In the genomic region with DNA sequence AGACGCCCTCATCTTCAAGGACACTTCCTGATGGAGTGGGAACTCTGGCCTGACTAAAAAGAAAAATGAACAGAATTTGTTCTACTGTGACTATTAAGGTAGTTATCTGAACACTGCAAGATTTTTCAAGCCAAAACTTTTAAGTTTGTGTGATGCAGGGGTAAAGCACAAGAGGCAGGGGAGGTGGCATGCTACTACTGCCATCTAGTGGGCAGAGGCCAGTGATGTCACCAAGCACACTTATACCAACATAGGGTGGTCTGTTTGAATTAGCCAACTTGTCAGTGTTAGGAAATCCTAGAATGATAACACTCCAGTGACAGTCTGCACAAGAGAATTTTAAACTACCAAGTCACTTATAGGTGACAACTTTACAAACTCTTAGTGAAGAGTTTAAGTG, we compare ENCODE assay signal across 9 mouse cellular contexts. TPM values are rescaled to one million over a fixed set of nuclear protein-coding genes. Genes with fewer than 3 reads are reported as not detected.
DNase-seq lines count a peak whose midpoint lies in the region; ATAC-seq and TF ChIP-seq lines count a peak whose summit lies in the region.
"Had no signal": no experiment of that assay in that cellular context is flagged by ENCODE, and none has a peak within 500 bp of the region (broad histone marks: within the 10 kb centered on the region; RNA-seq: fewer than 3 reads in every experiment).

No protein-coding gene starts in this region.

- H3K4me3 ChIP-seq in MEL (ENCODE audit: control insufficient read depth in 1 of 2, insufficient read depth in 1 of 2, low read depth in 2 of 2, low read length in 2 of 2) = no peak overlapping the region
- H3K4me3 ChIP-seq in liver, embryonic 11.5 days (ENCODE audit: low read depth, low read length) = no peak overlapping the region
- no peak overlapping the region for H3K4me3 ChIP-seq in neural tube, embryonic 13.5 days
- H3K4me3 ChIP-seq: heart, embryonic 13.5 days had no signal

- H3K9ac ChIP-seq in MEL (ENCODE audit: control insufficient read depth, low read depth, low read length, poor library complexity, severe bottlenecking) = no peak overlapping the region
- H3K9ac ChIP-seq in liver, embryonic 11.5 days (ENCODE audit: low read depth, low read length) = no peak overlapping the region
- no peak overlapping the region for H3K9ac ChIP-seq in neural tube, embryonic 13.5 days
- H3K9ac ChIP-seq: heart, embryonic 13.5 days had no signal

- H3K36me3 ChIP-seq in MEL (ENCODE audit: control insufficient read depth in 1 of 2, insufficient read depth in 2 of 2, low read length in 2 of 2) = peaks cover 13 to 24% of the 10 kb centered on the region in 2 experiments
- H3K36me3 ChIP-seq in liver, embryonic 11.5 days (ENCODE audit: control insufficient read depth, insufficient read depth, low read length) = peaks cover 35% of the 10 kb centered on the region
- peaks cover 64% of the 10 kb centered on the region for H3K36me3 ChIP-seq in neural tube, embryonic 13.5 days

- peak; percentile 91 for ATAC-seq in granulocyte monocyte progenitor cell, adult 5-6 weeks (replicated peaks; ENCODE audit: poor library complexity, severe bottlenecking)
- ATAC-seq in liver, embryonic 11.5 days (replicated peaks; ENCODE audit: low FRiP score) = peak; percentile 61; the same call in 1 of the 2 replicates
- peak; percentile 53; the same call in 1 of the 2 replicates for ATAC-seq in neural tube, embryonic 13.5 days (ENCODE audit: low read depth)

- H3K79me2 ChIP-seq in MEL (ENCODE audit: control insufficient read depth, insufficient read depth, low read length, poor library complexity) = peaks cover 27% of the 10 kb centered on the region

- H3K27ac ChIP-seq in MEL (ENCODE audit: control insufficient read depth, low read depth, low read length) = no peak overlapping the region
- H3K27ac ChIP-seq in liver, embryonic 11.5 days (ENCODE audit: low read depth, low read length) = no peak overlapping the region
- H3K27ac ChIP-seq in neural tube, embryonic 13.5 days (replicated peaks) = no peak overlapping the region
- H3K27ac ChIP-seq: heart, embryonic 13.5 days had no signal

- TF ChIP-seq EP300 in MEL (IDR thresholded peaks at IDR 0.05; ENCODE audit: low read depth in 1 of 2, low read length in 2 of 2) = no peak

- H3K4me1 ChIP-seq in MEL (ENCODE audit: control insufficient read depth in 1 of 2, insufficient read depth in 2 of 2, low read length in 2 of 2) = peaks cover 0 to 6% of the 10 kb centered on the region in 2 experiments; a peak in 3 of 4 replicates
- peaks cover 6% of the 10 kb centered on the region; the same call in 1 of the 2 replicates for H3K4me1 ChIP-seq in liver, embryonic 11.5 days (replicated peaks; ENCODE audit: control insufficient read depth, insufficient read depth, low read length)
- H3K4me1 ChIP-seq in neural tube, embryonic 13.5 days (replicated peaks) = peaks cover 15% of the 10 kb centered on the region

- 97% methylated on average over 1 of the region's 1 CpGs for WGBS in liver, embryonic 11.5 days
- 100% methylated on average over 1 of the region's 1 CpGs for WGBS in neural tube, embryonic 13.5 days

- no peaks in the 10 kb centered on the region for H3K9me3 ChIP-seq in MEL (replicated peaks; ENCODE audit: insufficient read depth, low read length)
- H3K9me3 ChIP-seq in liver, embryonic 11.5 days (ENCODE audit: control insufficient read depth, low read length) = no peaks in the 10 kb centered on the region
- H3K9me3 ChIP-seq in neural tube, embryonic 13.5 days = no peaks in the 10 kb centered on the region
- H3K9me3 ChIP-seq: heart, embryonic 13.5 days had no signal

- peak; percentile 37 to 48 for DNase-seq in layer of hippocampus, postnatal 10 days (ENCODE audit: low spot score in 2 of 2)
- DNase-seq in layer of hippocampus, adult 9-10 months (ENCODE audit: low spot score) = no peak
- peak; percentile 80 for DNase-seq in MEL (ENCODE audit: low read depth, low spot score)
- peak; percentile 70 for DNase-seq in brain, adult 2 months (ENCODE audit: low read depth, low spot score)
- DNase-seq in liver, embryonic 11.5 days (ENCODE audit: low spot score) = no peak
- DNase-seq in urinary bladder, adult 2 months (ENCODE audit: low spot score) = no peak

- H3K27me3 ChIP-seq in MEL (ENCODE audit: control insufficient read depth in 1 of 2, insufficient read depth in 2 of 2, low read length in 2 of 2) = no peaks in the 10 kb centered on the region
- no peaks in the 10 kb centered on the region for H3K27me3 ChIP-seq in liver, embryonic 11.5 days (replicated peaks; ENCODE audit: control insufficient read depth, insufficient read depth, low read length)
- no peaks in the 10 kb centered on the region for H3K27me3 ChIP-seq in neural tube, embryonic 13.5 days
- H3K27me3 ChIP-seq: heart, embryonic 13.5 days had no signal

- peak; percentile 76 to 93 (median 77) for TF ChIP-seq CTCF in MEL (IDR thresholded peaks at IDR 0.05 in 2 of 3, conservative IDR thresholded peaks at IDR 0.05 in 1 of 3; ENCODE audit: control insufficient read depth in 1 of 3, insufficient read depth in 1 of 3, low read depth in 2 of 3, low read length in 3 of 3, poor library complexity in 1 of 3, severe bottlenecking in 1 of 3)

- peak; percentile 52 for TF ChIP-seq RAD21 in MEL (IDR thresholded peaks at IDR 0.05; ENCODE audit: low read depth, low read length)

- TF ChIP-seq POLR2A in MEL (IDR thresholded peaks at IDR 0.05; ENCODE audit: control insufficient read depth in 1 of 2, insufficient read depth in 1 of 2, low read depth in 1 of 2, low read length in 2 of 2, poor library complexity in 1 of 2) = no peak; a peak in 1 of 4 replicates

- no peak overlapping the region for H3K4me2 ChIP-seq in liver, embryonic 11.5 days
- H3K4me2 ChIP-seq in neural tube, embryonic 13.5 days = no peak overlapping the region
- H3K4me2 ChIP-seq: heart, embryonic 13.5 days had no signal

TF ChIP-seq in MEL, 35 proteins besides CTCF, POLR2A, EP300 and RAD21 (continues in another document):
- TF ChIP-seq TCF12 (IDR thresholded peaks at IDR 0.05; ENCODE audit: low read depth, low read length) (no peak), GATA1 (IDR thresholded peaks at IDR 0.05; ENCODE audit: low read depth, low read length) (no peak)

RNA-seq across cellular contexts. Expression of gene Snu13, which starts 6.7 kb away (rescaled TPM):
- 100 to 1,000 TPM in 1 of 2 experiments, 10 to 100 TPM in 1; 97.5 to 108 TPM for total RNA-seq in layer of hippocampus, postnatal 10 days (2021)
- total RNA-seq in MEL (2012; rRNA removed) = 262 and 297 TPM in 2 replicates
- 100 to 1,000 TPM; 196 to 375 TPM for polyA plus RNA-seq in MEL (2012; ENCODE audit: insufficient read depth in 1 of 2, insufficient read length in 2 of 2, low read depth in 1 of 2, low replicate concordance in 2 of 2, missing spikeins in 1 of 2)
- 254 and 268 TPM in 2 replicates for total RNA-seq in granulocyte monocyte progenitor cell, adult 5-6 weeks (2014; fragmentation: Nextera tagmentation)
- 183 and 209 TPM in 2 replicates for total RNA-seq in granulocyte monocyte progenitor cell, adult 5-6 weeks (2017)
- 393 and 418 TPM in 2 replicates for polyA plus RNA-seq in liver, embryonic 11.5 days (2014; fragmentation: Nextera tagmentation; extraction: Ambion mirVana)
- polyA plus RNA-seq in neural tube, embryonic 13.5 days (2015; fragmentation: Nextera tagmentation; extraction: Ambion mirVana) = 230 and 245 TPM in 2 replicates
- polyA plus RNA-seq in urinary bladder, adult 2 months (2012; rRNA removed) = 77.9 and 79.0 TPM in 2 replicates

RNA-seq across cellular contexts. Expression of gene Desi1, which starts 7.0 kb away (rescaled TPM):
- 10 to 100 TPM; 86.3 to 99.3 TPM for total RNA-seq in layer of hippocampus, postnatal 10 days (2021)
- total RNA-seq in MEL (2012; rRNA removed) = 22.6 and 26.3 TPM in 2 replicates
- 100 to 1,000 TPM in 1 of 2 experiments, not detected in 1; 116 TPM for polyA plus RNA-seq in MEL (2012; ENCODE audit: insufficient read depth in 1 of 2, insufficient read length in 2 of 2, low read depth in 1 of 2, low replicate concordance in 2 of 2, missing spikeins in 1 of 2)
- total RNA-seq in granulocyte monocyte progenitor cell, adult 5-6 weeks (2014; fragmentation: Nextera tagmentation) = 26.3 and 34.9 TPM in 2 replicates
- total RNA-seq in granulocyte monocyte progenitor cell, adult 5-6 weeks (2017) = 6.0 and 8.3 TPM in 2 replicates
- polyA plus RNA-seq in liver, embryonic 11.5 days (2014; fragmentation: Nextera tagmentation; extraction: Ambion mirVana) = 27.4 and 30.3 TPM in 2 replicates
- polyA plus RNA-seq in neural tube, embryonic 13.5 days (2015; fragmentation: Nextera tagmentation; extraction: Ambion mirVana) = 43.4 and 46.2 TPM in 2 replicates
- polyA plus RNA-seq in urinary bladder, adult 2 months (2012; rRNA removed) = 19.5 and 21.7 TPM in 2 replicates

RNA-seq across cellular contexts. Expression of gene 4930407I10Rik, which starts 18.3 kb away (rescaled TPM):
- total RNA-seq in layer of hippocampus, postnatal 10 days (2021) = not detected
- total RNA-seq in MEL (2012; rRNA removed) = not detected in 2 replicates
- polyA plus RNA-seq in MEL (2012; ENCODE audit: insufficient read depth in 1 of 2, insufficient read length in 2 of 2, low read depth in 1 of 2, low replicate concordance in 2 of 2, missing spikeins in 1 of 2) = not detected
- total RNA-seq in granulocyte monocyte progenitor cell, adult 5-6 weeks (2014; fragmentation: Nextera tagmentation) = not detected in 2 replicates
- not detected in 2 replicates for total RNA-seq in granulocyte monocyte progenitor cell, adult 5-6 weeks (2017)
- not detected in 2 replicates for polyA plus RNA-seq in liver, embryonic 11.5 days (2014; fragmentation: Nextera tagmentation; extraction: Ambion mirVana)
- not detected in 2 replicates for polyA plus RNA-seq in neural tube, embryonic 13.5 days (2015; fragmentation: Nextera tagmentation; extraction: Ambion mirVana)
- not detected in 2 replicates for polyA plus RNA-seq in urinary bladder, adult 2 months (2012; rRNA removed)
- polyA plus RNA-seq: heart, embryonic 13.5 days had no signal

RNA-seq across cellular contexts. Expression of gene Mei1, which starts 29.1 kb away (rescaled TPM):
- under 1 TPM; 0.18 to 0.27 TPM for total RNA-seq in layer of hippocampus, postnatal 10 days (2021)
- total RNA-seq in MEL (2012; rRNA removed) = not detected in 2 replicates
- not detected for polyA plus RNA-seq in MEL (2012; ENCODE audit: insufficient read depth in 1 of 2, insufficient read length in 2 of 2, low read depth in 1 of 2, low replicate concordance in 2 of 2, missing spikeins in 1 of 2)
- not detected in 2 replicates for total RNA-seq in granulocyte monocyte progenitor cell, adult 5-6 weeks (2014; fragmentation: Nextera tagmentation)
- not detected in 2 replicates for total RNA-seq in granulocyte monocyte progenitor cell, adult 5-6 weeks (2017)
- polyA plus RNA-seq in liver, embryonic 11.5 days (2014; fragmentation: Nextera tagmentation; extraction: Ambion mirVana) = not detected in 2 replicates
- 0.04 TPM in 1 of 2 replicates, not detected in the other for polyA plus RNA-seq in neural tube, embryonic 13.5 days (2015; fragmentation: Nextera tagmentation; extraction: Ambion mirVana)
- 0.78 and 0.99 TPM in 2 replicates for polyA plus RNA-seq in urinary bladder, adult 2 months (2012; rRNA removed)
- polyA plus RNA-seq: heart, embryonic 13.5 days had no signal

RNA-seq across cellular contexts. Expression of gene Xrcc6, which starts 53.0 kb away (rescaled TPM):
- 10 to 100 TPM; 25.5 to 36.2 TPM for total RNA-seq in layer of hippocampus, postnatal 10 days (2021)
- 90.3 and 108 TPM in 2 replicates for total RNA-seq in MEL (2012; rRNA removed)
- polyA plus RNA-seq in MEL (2012; ENCODE audit: insufficient read depth in 1 of 2, insufficient read length in 2 of 2, low read depth in 1 of 2, low replicate concordance in 2 of 2, missing spikeins in 1 of 2) = 100 to 1,000 TPM in 1 of 2 experiments, not detected in 1; 108 TPM
- total RNA-seq in granulocyte monocyte progenitor cell, adult 5-6 weeks (2014; fragmentation: Nextera tagmentation) = 104 and 120 TPM in 2 replicates
- total RNA-seq in granulocyte monocyte progenitor cell, adult 5-6 weeks (2017) = 234 and 250 TPM in 2 replicates
- polyA plus RNA-seq in liver, embryonic 11.5 days (2014; fragmentation: Nextera tagmentation; extraction: Ambion mirVana) = 133 and 151 TPM in 2 replicates
- polyA plus RNA-seq in neural tube, embryonic 13.5 days (2015; fragmentation: Nextera tagmentation; extraction: Ambion mirVana) = 45.0 and 46.7 TPM in 2 replicates
- 18.3 and 20.4 TPM in 2 replicates for polyA plus RNA-seq in urinary bladder, adult 2 months (2012; rRNA removed)

Comparison
In these comparisons a context has a peak if more than half of its experiments do, and no peak if none do; other contexts are left out.
1. DNase-seq: peak in layer of hippocampus, postnatal 10 days (2 of 2), MEL (single experiment) and brain, adult 2 months (single experiment); none in layer of hippocampus, adult 9-10 months (single experiment), liver, embryonic 11.5 days (single experiment) and urinary bladder, adult 2 months (single experiment).
2. Peak in every context shown above with its lines, with median percentiles within 50 percentile points of each other: ATAC-seq.